Mouse (Mus musculus) neural tube, embryonic 13.5 days (tissue): Measurements from ENCODE around the gene Mrc1. TPM values are rescaled to one million over a fixed set of nuclear protein-coding genes. Genes with fewer than 3 reads are reported as not detected.

ENCODE experiments used
- ATAC-seq: fragments of 200-750 bp; cut with Nextera tagmentation; 2 replicates; pipeline ENCODE4 v1.8.0; 2017; ENCODE audit warnings: low read depth, mild to moderate bottlenecking, moderate TSS enrichment, moderate library complexity
- H3K27ac ChIP-seq: fragments of 300-500 bp; sonication (generic); replicated peaks from 2 replicates; pipeline ENCODE4 v1.5.1; 2015; ENCODE audit warnings: moderate library complexity, mild to moderate bottlenecking, inconsistent platforms
- H3K27me3 ChIP-seq: fragments of 300-500 bp; sonication (generic); 2 replicates; pipeline ENCODE4 v1.6.1; 2015; ENCODE audit warnings: mild to moderate bottlenecking, inconsistent platforms
- H3K36me3 ChIP-seq: fragments of 300-500 bp; sonication (generic); 2 replicates; pipeline ENCODE4 v1.6.1; 2015; ENCODE audit warnings: mild to moderate bottlenecking, inconsistent platforms
- H3K4me1 ChIP-seq: fragments of 300-500 bp; sonication (generic); replicated peaks from 2 replicates; pipeline ENCODE4 v1.6.1; 2015; ENCODE audit warnings: inconsistent platforms
- H3K4me2 ChIP-seq: fragments of 300-500 bp; sonication (generic); 2 replicates; pipeline ENCODE4 v1.6.1; 2015; ENCODE audit warnings: inconsistent platforms, mild to moderate bottlenecking, moderate library complexity
- H3K4me3 ChIP-seq: fragments of 300-500 bp; sonication (generic); 2 replicates; pipeline ENCODE4 v1.5.1; 2015; ENCODE audit warnings: mild to moderate bottlenecking, inconsistent platforms
- H3K9ac ChIP-seq: fragments of 300-500 bp; sonication (generic); 2 replicates; pipeline ENCODE4 v1.6.1; 2015; ENCODE audit warnings: moderate library complexity, mild to moderate bottlenecking, inconsistent platforms
- H3K9me3 ChIP-seq: fragments of 300-500 bp; sonication (generic); 2 replicates; pipeline ENCODE4 v1.6.1; 2016; ENCODE audit warnings: inconsistent platforms
- WGBS: fragments of 180-500 bp; shearing (Covaris S2); methylation state at CpG from one replicate; pipeline ENCODE4 v1.1.7; 2015; 5-methylcytosine and 5-hydroxymethylcytosine counted together
- microRNA counts: library from miRNA; unstranded; fragments of <30 nt; microRNA quantifications from one replicate; lab custom pipeline; 2016
- microRNA-seq: library from miRNA; unstranded; fragments of <30 nt; microRNA quantifications from one replicate; pipeline ENCODE4, GENCODE M21; 2016
- polyA plus RNA-seq: library from polyadenylated mRNA; unstranded; fragments of >200 nt; fragmentation: Nextera tagmentation; extraction: Ambion mirVana; gene quantifications from 2 replicates; pipeline ENCODE4 v1.2.1, GENCODE M21; 2015

Gene Mrc1
- polyA plus RNA-seq, 1 experiment from 2014 or later = 6.0 TPM

DNA sequence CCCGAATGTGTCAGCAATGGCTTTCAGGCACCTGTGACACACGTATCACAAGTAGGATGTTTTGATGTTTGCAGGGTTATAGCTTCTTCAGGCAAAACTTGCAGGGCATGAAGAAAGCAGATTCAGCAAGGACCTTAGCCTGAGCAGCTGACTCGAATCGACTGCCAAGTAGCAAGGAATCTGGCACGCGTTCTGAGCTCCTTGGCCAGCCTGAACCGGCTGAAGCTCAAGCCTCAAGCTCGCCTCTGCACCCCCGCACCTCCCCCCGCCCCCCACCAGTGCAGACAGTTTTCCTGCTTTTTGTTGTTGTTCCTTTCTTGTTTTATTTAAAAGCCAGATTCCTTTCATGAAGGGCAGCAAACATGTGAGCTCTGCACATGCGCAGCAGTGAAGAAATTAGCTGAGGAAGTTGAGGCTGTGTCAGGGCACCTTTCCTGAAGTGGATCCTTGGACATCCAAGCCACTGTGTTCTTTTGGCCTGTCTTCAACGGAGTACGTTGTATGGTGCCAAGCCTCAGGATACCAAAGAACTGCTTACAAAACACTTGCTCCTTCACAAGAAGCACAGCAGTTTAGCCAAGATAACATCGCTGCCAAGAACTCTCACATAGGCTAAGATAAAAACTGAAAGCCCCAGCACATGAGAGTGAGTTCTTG is 112.6 kb downstream of the Mrc1 start:
- H3K4me2 ChIP-seq = no peak overlapping the region
- no peak for ATAC-seq
- 80% methylated on average over 14 of the region's 14 CpGs for WGBS

DNA sequence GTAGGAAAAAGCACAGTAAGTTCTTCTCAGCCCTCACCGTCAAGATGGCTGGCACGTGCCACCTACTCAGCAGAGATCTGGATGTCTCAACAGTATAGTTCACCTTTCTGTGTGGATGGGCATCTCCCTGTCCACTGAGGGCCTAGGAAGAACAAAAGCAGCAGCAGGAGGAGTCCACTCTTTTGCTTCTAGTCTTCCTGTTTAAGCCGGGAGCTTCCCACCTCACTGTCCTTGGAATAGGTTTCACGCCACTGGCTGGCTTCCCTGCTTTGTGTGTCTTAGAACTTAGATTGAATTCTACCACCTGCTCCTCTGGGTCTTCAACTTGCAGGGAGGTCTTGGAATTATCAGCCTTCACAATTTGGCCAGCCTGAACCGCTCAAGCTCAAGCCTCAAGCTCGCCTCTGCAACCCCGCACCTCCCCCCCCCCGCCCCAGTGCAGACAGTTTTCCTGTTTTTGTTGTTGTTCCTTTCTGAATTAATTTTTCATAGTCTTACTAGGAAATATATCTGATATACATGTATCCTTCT is 113.2 kb downstream of the Mrc1 start:
- H3K4me3 ChIP-seq = no peak overlapping the region
- H3K36me3 ChIP-seq = no peaks in the 10 kb centered on the region
- H3K9me3 ChIP-seq = no peaks in the 10 kb centered on the region
- H3K9ac ChIP-seq = no peak overlapping the region
- H3K4me1 ChIP-seq = no peaks in the 10 kb centered on the region
- H3K27ac ChIP-seq = no peak overlapping the region
- no peaks in the 10 kb centered on the region for H3K27me3 ChIP-seq
- ATAC-seq = no peak
- no peak overlapping the region for H3K4me2 ChIP-seq
- WGBS = 89% methylated on average over 8 of the region's 8 CpGs

More for the DNA sequence above, 112.6 kb downstream of the Mrc1 start:
- no peaks in the 10 kb centered on the region for H3K36me3 ChIP-seq
- no peaks in the 10 kb centered on the region for H3K4me1 ChIP-seq
- H3K9me3 ChIP-seq = no peaks in the 10 kb centered on the region
- H3K4me3 ChIP-seq = no peak overlapping the region
- H3K27me3 ChIP-seq = no peaks in the 10 kb centered on the region
- no peak overlapping the region for H3K9ac ChIP-seq
- H3K27ac ChIP-seq = no peak overlapping the region

MicroRNAs encoded within 50 kb of the gene (microRNA counts, 519-probe panel; counts per million panel counts)
- microRNA mmu-miR-511 (lab: Ali Mortazavi, UCI) = not detected

Small RNA genes lying within 50 kb of the gene (microRNA-seq; reads per million reads assigned to microRNA genes)
- gene Mir511 = 1.0 reads per million

Other genes starting within 250 kb of the Mrc1 start
- gene Hacd1, start 173.3 kb upstream of the Mrc1 start, polyA plus RNA-seq = 82.0 and 84.5 TPM in 2 replicates
- 112 and 122 TPM in 2 replicates for gene Stam, start 155.3 kb upstream of the Mrc1 start, polyA plus RNA-seq
- gene Tmem236, start 54.9 kb upstream of the Mrc1 start, polyA plus RNA-seq = 0.08 TPM in 1 of 2 replicates, not detected in the other
- gene Slc39a12, start 158.9 kb downstream of the Mrc1 start, polyA plus RNA-seq = 1.6 and 2.0 TPM in 2 replicates